Comparison of ENCODE assay signal across 27 mouse cellular contexts in genomic region chr4:150896896-150897624, GRCm38 (mm10). TPM values are rescaled to one million over a fixed set of nuclear protein-coding genes. Genes with fewer than 3 reads are reported as not detected.
DNase-seq lines count a peak whose midpoint lies in the region; ATAC-seq and TF ChIP-seq lines count a peak whose summit lies in the region.
"Had no signal": no experiment of that assay in that cellular context is flagged by ENCODE, and none has a peak within 500 bp of the region (broad histone marks: within the 10 kb centered on the region; RNA-seq: fewer than 3 reads in every experiment).

No protein-coding gene starts in this region.

- no peak overlapping the region for H3K9ac ChIP-seq in midbrain, embryonic 11.5 days (ENCODE audit: low read length)
- H3K9ac ChIP-seq in midbrain, postnatal 0 days (replicated peaks; ENCODE audit: low read length, poor library complexity, severe bottlenecking) = no peak overlapping the region
- H3K9ac ChIP-seq: embryonic facial prominence, embryonic 12.5 days; hindbrain, embryonic 13.5 days; liver, embryonic 14.5 days; lung, embryonic 14.5 days; neural tube, embryonic 15.5 days had no signal

- H3K27ac ChIP-seq in heart, embryonic 10.5 days = no peak overlapping the region
- H3K27ac ChIP-seq in midbrain, embryonic 11.5 days (ENCODE audit: low read depth, low read length) = no peak overlapping the region
- no peak overlapping the region for H3K27ac ChIP-seq in midbrain, postnatal 0 days (ENCODE audit: low read depth, low read length)
- peak overlapping the region; percentile 98 for H3K27ac ChIP-seq in thymus, adult 2 months (ENCODE audit: control insufficient read depth, insufficient read depth, low read length)
- H3K27ac ChIP-seq: embryonic facial prominence, embryonic 12.5 days; hindbrain, embryonic 13.5 days; liver, embryonic 14.5 days; neural tube, embryonic 15.5 days had no signal

- no peaks in the 10 kb centered on the region for H3K9me3 ChIP-seq in heart, embryonic 10.5 days
- H3K9me3 ChIP-seq in midbrain, embryonic 11.5 days (ENCODE audit: control insufficient read depth, low read length) = no peaks in the 10 kb centered on the region
- no peaks in the 10 kb centered on the region for H3K9me3 ChIP-seq in midbrain, postnatal 0 days (ENCODE audit: low read length)
- H3K9me3 ChIP-seq: embryonic facial prominence, embryonic 12.5 days; hindbrain, embryonic 13.5 days; neural tube, embryonic 15.5 days had no signal

- TF ChIP-seq POLR2A in thymus, adult 2 months (IDR thresholded peaks at IDR 0.05; ENCODE audit: control insufficient read depth, extremely low read depth, insufficient read depth, low read length, poor library complexity) = 0 out of 2 replicates have a peak, but pooled peaks have one; percentile 32

- peaks cover 19% of the 10 kb centered on the region for H3K4me1 ChIP-seq in heart, embryonic 10.5 days
- H3K4me1 ChIP-seq in midbrain, embryonic 11.5 days (ENCODE audit: control insufficient read depth, insufficient read depth, low read length) = no peaks in the 10 kb centered on the region
- no peaks in the 10 kb centered on the region for H3K4me1 ChIP-seq in midbrain, postnatal 0 days (ENCODE audit: insufficient read depth, low read length)
- H3K4me1 ChIP-seq in thymus, adult 2 months (replicated peaks; ENCODE audit: control insufficient read depth, insufficient read depth, low read length) = peaks cover 48% of the 10 kb centered on the region
- H3K4me1 ChIP-seq: embryonic facial prominence, embryonic 12.5 days; neural tube, embryonic 15.5 days had no signal

- peaks cover 59% of the 10 kb centered on the region for H3K36me3 ChIP-seq in heart, embryonic 10.5 days
- H3K36me3 ChIP-seq in midbrain, embryonic 11.5 days (ENCODE audit: control insufficient read depth, insufficient read depth, low read length) = peaks cover 16% of the 10 kb centered on the region
- peaks cover 38% of the 10 kb centered on the region for H3K36me3 ChIP-seq in midbrain, postnatal 0 days (ENCODE audit: insufficient read depth, low read length)
- H3K36me3 ChIP-seq in thymus, adult 2 months (ENCODE audit: control insufficient read depth, insufficient read depth, low read length) = no peaks in the 10 kb centered on the region

- H3K4me2 ChIP-seq in midbrain, embryonic 11.5 days = no peak overlapping the region
- no peak overlapping the region for H3K4me2 ChIP-seq in midbrain, postnatal 0 days (ENCODE audit: low read depth, low read length, poor library complexity, severe bottlenecking)
- H3K4me2 ChIP-seq: embryonic facial prominence, embryonic 12.5 days; hindbrain, embryonic 13.5 days; lung, embryonic 14.5 days; neural tube, embryonic 15.5 days had no signal

- no peak for ATAC-seq in midbrain, embryonic 11.5 days (ENCODE audit: low FRiP score)
- ATAC-seq in midbrain, postnatal 0 days (ENCODE audit: low FRiP score) = no peak
- ATAC-seq: forebrain, embryonic 14.5 days; intestine, postnatal 0 days had no signal

- H3K27me3 ChIP-seq in heart, embryonic 10.5 days (ENCODE audit: insufficient read depth, poor library complexity, severe bottlenecking) = no peaks in the 10 kb centered on the region
- no peaks in the 10 kb centered on the region for H3K27me3 ChIP-seq in midbrain, embryonic 11.5 days (ENCODE audit: control insufficient read depth, insufficient read depth, low read length)
- H3K27me3 ChIP-seq in midbrain, postnatal 0 days (ENCODE audit: insufficient read depth, low read length) = no peaks in the 10 kb centered on the region
- no peaks in the 10 kb centered on the region for H3K27me3 ChIP-seq in thymus, adult 2 months (ENCODE audit: control insufficient read depth, insufficient read depth, low read length)
- H3K27me3 ChIP-seq: embryonic facial prominence, embryonic 12.5 days; hindbrain, embryonic 13.5 days; neural tube, embryonic 15.5 days had no signal

- WGBS in heart, embryonic 10.5 days = 92% methylated on average over 26 of the region's 26 CpGs
- 96% methylated on average over 26 of the region's 26 CpGs for WGBS in midbrain, embryonic 11.5 days
- WGBS in midbrain, postnatal 0 days = 95% methylated on average over 26 of the region's 26 CpGs
- WGBS in thymus, adult 2 months = 58% methylated on average over 26 of the region's 26 CpGs

- TF ChIP-seq CTCF in midbrain, postnatal 0 days (IDR thresholded peaks at IDR 0.05) = no peak
- TF ChIP-seq CTCF in thymus, adult 2 months (IDR thresholded peaks at IDR 0.05; ENCODE audit: borderline replicate concordance, control insufficient read depth, extremely low read depth, insufficient read depth, low read length, poor library complexity) = no peak

- DNase-seq in heart, adult 11 months = peak; percentile 90
- DNase-seq in heart, embryonic 10.5 days (ENCODE audit: low spot score) = no peak
- DNase-seq in midbrain, embryonic 11.5 days (ENCODE audit: low spot score, missing footprints) = peak; percentile 73
- no peak for DNase-seq in midbrain, postnatal 0 days (ENCODE audit: low spot score)
- DNase-seq in thymus, adult 2 months = peak; percentile 71
- peak; percentile 70 to 81 for DNase-seq in thymus, postnatal 36 days
- DNase-seq in urinary bladder, postnatal 14 days (ENCODE audit: low spot score) = no peak
- DNase-seq in spleen, postnatal 4 days (ENCODE audit: low spot score in 2 of 2) = no peak
- DNase-seq: adrenal gland, postnatal 25 days; cerebellum, adult 11-12 months; cerebellum, adult 9-11 months; embryo, embryonic 11 days; gastrocnemius, postnatal 25 days; heart, adult 18-20 months; heart, postnatal 36 days; kidney, adult 9 months; kidney, postnatal 10 days; layer of hippocampus, adult 9-11 months; liver; lung, embryonic 14.5 days; midbrain, embryonic 14.5 days had no signal

- no peak overlapping the region for H3K4me3 ChIP-seq in heart, embryonic 10.5 days
- no peak overlapping the region for H3K4me3 ChIP-seq in midbrain, embryonic 11.5 days (ENCODE audit: low read depth, low read length)
- no peak overlapping the region for H3K4me3 ChIP-seq in midbrain, postnatal 0 days (ENCODE audit: low read depth, low read length)
- H3K4me3 ChIP-seq in thymus, adult 2 months (ENCODE audit: control insufficient read depth, insufficient read depth, low read length) = no peak overlapping the region
- H3K4me3 ChIP-seq: embryonic facial prominence, embryonic 12.5 days; hindbrain, embryonic 13.5 days; neural tube, embryonic 15.5 days had no signal

RNA-seq across cellular contexts. Expression of gene Park7, which starts 17.2 kb away (rescaled TPM):
- 403 and 488 TPM in 2 replicates for polyA plus RNA-seq in heart, embryonic 10.5 days (2016; fragmentation: Nextera tagmentation; extraction: Ambion mirVana)
- 383 and 406 TPM in 2 replicates for polyA plus RNA-seq in midbrain, embryonic 11.5 days (2014; fragmentation: Nextera tagmentation; extraction: Ambion mirVana)
- 167 and 180 TPM in 2 replicates for total RNA-seq in midbrain, postnatal 0 days (2014; rRNA removed)
- 427 and 453 TPM in 2 replicates for polyA plus RNA-seq in midbrain, postnatal 0 days (2015; fragmentation: Nextera tagmentation; extraction: Ambion mirVana)
- polyA plus RNA-seq in thymus, adult 2 months (2012; rRNA removed) = 128 and 138 TPM in 2 replicates

RNA-seq across cellular contexts. Expression of gene Tnfrsf9, which starts 17.3 kb away (rescaled TPM):
- polyA plus RNA-seq in heart, embryonic 10.5 days (2016; fragmentation: Nextera tagmentation; extraction: Ambion mirVana) = 0.16 and 0.51 TPM in 2 replicates
- 0.18 and 0.30 TPM in 2 replicates for polyA plus RNA-seq in midbrain, embryonic 11.5 days (2014; fragmentation: Nextera tagmentation; extraction: Ambion mirVana)
- total RNA-seq in midbrain, postnatal 0 days (2014; rRNA removed) = not detected in 2 replicates
- polyA plus RNA-seq in midbrain, postnatal 0 days (2015; fragmentation: Nextera tagmentation; extraction: Ambion mirVana) = 0.25 and 0.29 TPM in 2 replicates
- 13.4 and 13.5 TPM in 2 replicates for polyA plus RNA-seq in thymus, adult 2 months (2012; rRNA removed)

RNA-seq across cellular contexts. Expression of gene Errfi1, which starts 43.3 kb away (rescaled TPM):
- 15.3 and 25.7 TPM in 2 replicates for polyA plus RNA-seq in heart, embryonic 10.5 days (2016; fragmentation: Nextera tagmentation; extraction: Ambion mirVana)
- polyA plus RNA-seq in midbrain, embryonic 11.5 days (2014; fragmentation: Nextera tagmentation; extraction: Ambion mirVana) = 29.5 and 29.7 TPM in 2 replicates
- 33.0 and 33.9 TPM in 2 replicates for total RNA-seq in midbrain, postnatal 0 days (2014; rRNA removed)
- 20.3 and 21.0 TPM in 2 replicates for polyA plus RNA-seq in midbrain, postnatal 0 days (2015; fragmentation: Nextera tagmentation; extraction: Ambion mirVana)
- polyA plus RNA-seq in thymus, adult 2 months (2012; rRNA removed) = 12.4 and 17.2 TPM in 2 replicates

Comparison
In these comparisons a context has a peak if more than half of its experiments do, and no peak if none do; other contexts are left out.
1. DNase-seq: peak in heart, adult 11 months (single experiment), midbrain, embryonic 11.5 days (single experiment), thymus, adult 2 months (single experiment) and thymus, postnatal 36 days (2 of 2); none in heart, embryonic 10.5 days (single experiment), midbrain, postnatal 0 days (single experiment), urinary bladder, postnatal 14 days (single experiment) and spleen, postnatal 4 days (0 of 2).